Mouse (Mus musculus) heart, embryonic 11.5 days (tissue): ENCODE data around the gene Morn5. TPM values are rescaled to one million over a fixed set of nuclear protein-coding genes. Genes with fewer than 3 reads are reported as not detected.

Source experiments
- ATAC-seq: fragments of 200-750 bp; cut with Nextera tagmentation; replicated peaks from 2 replicates; pipeline ENCODE4 v1.8.0; 2017; ENCODE audit warnings: moderate library complexity; ENCODE audit not compliant: insufficient number of reproducible peaks, low FRiP score, low TSS enrichment
- H3K27ac ChIP-seq: fragments of 300-500 bp; sonication (generic); 2 replicates; pipeline ENCODE4 v1.5.1; 2014; ENCODE audit warnings: mild to moderate bottlenecking, low read depth, low read length
- H3K27me3 ChIP-seq: fragments of 300-500 bp; sonication (generic); 2 replicates; pipeline ENCODE4 v1.6.1; 2014; ENCODE audit warnings: mild to moderate bottlenecking, low read length, mixed read lengths; ENCODE audit not compliant: control insufficient read depth, insufficient read depth
- H3K36me3 ChIP-seq: fragments of 300-500 bp; sonication (generic); 2 replicates; pipeline ENCODE4 v1.6.1; 2014; ENCODE audit warnings: mild to moderate bottlenecking, low read length, moderate library complexity, mixed read lengths; ENCODE audit not compliant: control insufficient read depth, insufficient read depth
- H3K4me1 ChIP-seq: fragments of 300-500 bp; sonication (generic); 2 replicates; pipeline ENCODE4 v1.6.1; 2014; ENCODE audit warnings: low read length; ENCODE audit not compliant: control insufficient read depth, insufficient read depth
- H3K4me2 ChIP-seq: fragments of 300-500 bp; sonication (generic); 2 replicates; pipeline ENCODE4 v1.6.1; 2014; ENCODE audit warnings: mild to moderate bottlenecking, moderate library complexity
- H3K4me3 ChIP-seq: fragments of 300-500 bp; sonication (generic); 2 replicates; pipeline ENCODE4 v1.5.1; 2014; ENCODE audit warnings: low read depth, low read length
- H3K9ac ChIP-seq: fragments of 300-500 bp; sonication (generic); 2 replicates; pipeline ENCODE4 v1.6.1; 2014; ENCODE audit warnings: mild to moderate bottlenecking, low read depth, low read length, moderate library complexity
- H3K9me3 ChIP-seq: fragments of 300-500 bp; sonication (generic); replicated peaks from 2 replicates; pipeline ENCODE4 v1.6.1; 2016; ENCODE audit warnings: low read length; ENCODE audit not compliant: control insufficient read depth
- WGBS: fragments of 180-500 bp; shearing (Covaris S2); extraction: QIAGEN DNeasy Blood & Tissue Kit; methylation state at CpG from one replicate; pipeline ENCODE4 v1.1.7; 2014; ENCODE audit not compliant: insufficient replicate concordance; 5-methylcytosine and 5-hydroxymethylcytosine counted together
- polyA plus RNA-seq: library from polyadenylated mRNA; unstranded; fragments of >200 nt; fragmentation: Nextera tagmentation; extraction: Ambion mirVana; gene quantifications from 2 replicates; pipeline ENCODE4 v1.2.1, GENCODE M21; 2014

Morn5 gene
- polyA plus RNA-seq, 1 experiment from 2014 or later, result 0.23 TPM

DNA sequence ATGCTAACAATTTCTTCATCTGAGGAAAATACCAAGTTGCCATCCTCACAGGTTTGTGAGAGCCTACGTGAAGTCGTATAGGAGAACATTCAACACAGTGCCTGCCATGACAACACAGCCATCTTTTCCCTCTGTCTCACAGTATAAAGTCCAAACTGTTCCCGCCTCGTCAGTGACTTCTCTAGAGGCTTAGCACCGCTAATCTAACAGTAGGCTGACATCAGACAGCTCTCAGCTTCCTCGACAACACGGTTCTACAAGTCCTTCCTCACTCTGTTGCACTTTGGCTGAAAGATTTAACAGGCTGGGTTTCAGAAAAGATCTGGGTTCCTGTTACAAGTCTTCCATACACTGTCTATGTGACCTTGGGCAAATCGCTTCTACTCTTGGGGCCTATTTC lies 1.1 kb upstream of the Morn5 start:
- peaks cover 7% of the 10 kb centered on the region; the same call in 1 of the 2 replicates for H3K36me3 ChIP-seq
- H3K9ac ChIP-seq, result peak overlapping the region; percentile 94
- no peak for ATAC-seq
- peaks cover 8% of the 10 kb centered on the region; the same call in 1 of the 2 replicates for H3K4me1 ChIP-seq
- H3K27me3 ChIP-seq, result no peaks in the 10 kb centered on the region
- peak overlapping the region; percentile 78 for H3K4me2 ChIP-seq
- peak overlapping the region; percentile 88 for H3K4me3 ChIP-seq
- WGBS, result 49% methylated on average over 8 of the region's 8 CpGs
- H3K9me3 ChIP-seq, result no peaks in the 10 kb centered on the region
- H3K27ac ChIP-seq, result peak overlapping the region; percentile 68; the same call in 1 of the 2 replicates

- 0 out of 2 replicates have a peak, but pooled peaks have one; percentile 28 for ATAC-seq
- Histone ChIP-seq H3K27me3 (no peaks in the 10 kb centered on the region), H3K27ac (no peak overlapping the region), H3K4me2 (peak overlapping the region; percentile 78), H3K4me1 (peaks cover 8% of the 10 kb centered on the region; the same call in 1 of the 2 replicates), H3K4me3 (peak overlapping the region; percentile 88), H3K9ac (no peak overlapping the region), H3K9me3 (no peaks in the 10 kb centered on the region), H3K36me3 (no peaks in the 10 kb centered on the region)
- WGBS, result 45% methylated on average over 10 of the region's 10 CpGs
Measured at GRCm38 (mm10) chr2:36049567-36049954, 303 bp downstream of the Morn5 start.

GRCm38 (mm10) chr2:36053249-36053648 lies 4.0 kb downstream of the Morn5 start:
- ATAC-seq, result no peak

DNA sequence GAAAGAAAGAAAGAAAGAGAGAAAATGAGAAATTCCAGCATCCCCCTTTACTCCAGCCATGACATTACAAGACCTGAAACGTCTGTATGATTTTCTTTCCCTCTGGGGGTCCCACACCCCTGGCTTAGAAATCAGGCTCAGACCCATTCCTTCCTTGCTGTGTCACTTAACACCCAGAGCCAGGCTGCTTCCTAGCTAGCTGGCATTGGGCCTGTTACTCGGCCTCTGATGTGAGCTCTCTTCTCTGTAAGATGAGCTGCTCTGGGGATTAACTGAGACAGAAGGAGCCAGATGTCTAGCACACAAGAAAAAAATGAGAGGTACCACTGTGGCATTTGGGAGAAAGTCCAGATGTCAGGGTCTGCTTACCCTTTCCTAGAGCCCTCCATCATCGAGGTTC lies 7.0 kb downstream of the Morn5 start:
- H3K4me1 ChIP-seq, result no peaks in the 10 kb centered on the region
- no peaks in the 10 kb centered on the region for H3K36me3 ChIP-seq
- no peaks in the 10 kb centered on the region for H3K27me3 ChIP-seq
- H3K4me3 ChIP-seq, result no peak overlapping the region
- H3K9ac ChIP-seq, result no peak overlapping the region
- H3K4me2 ChIP-seq, result no peak overlapping the region
- 32% methylated on average over 3 of the region's 3 CpGs for WGBS
- no peaks in the 10 kb centered on the region for H3K9me3 ChIP-seq
- ATAC-seq, result no peak
- no peak overlapping the region for H3K27ac ChIP-seq

More at GRCm38 (mm10) chr2:36053249-36053648, 4.0 kb downstream of the Morn5 start:
- H3K4me3 ChIP-seq, result no peak overlapping the region
- WGBS, result 70% methylated on average over 3 of the region's 3 CpGs
- H3K9me3 ChIP-seq, result no peaks in the 10 kb centered on the region
- H3K9ac ChIP-seq, result no peak overlapping the region
- H3K27ac ChIP-seq, result no peak overlapping the region
- H3K4me2 ChIP-seq, result no peak overlapping the region
- no peaks in the 10 kb centered on the region for H3K36me3 ChIP-seq
- H3K4me1 ChIP-seq, result peaks cover 6% of the 10 kb centered on the region; the same call in 1 of the 2 replicates
- H3K27me3 ChIP-seq, result no peaks in the 10 kb centered on the region

DNA sequence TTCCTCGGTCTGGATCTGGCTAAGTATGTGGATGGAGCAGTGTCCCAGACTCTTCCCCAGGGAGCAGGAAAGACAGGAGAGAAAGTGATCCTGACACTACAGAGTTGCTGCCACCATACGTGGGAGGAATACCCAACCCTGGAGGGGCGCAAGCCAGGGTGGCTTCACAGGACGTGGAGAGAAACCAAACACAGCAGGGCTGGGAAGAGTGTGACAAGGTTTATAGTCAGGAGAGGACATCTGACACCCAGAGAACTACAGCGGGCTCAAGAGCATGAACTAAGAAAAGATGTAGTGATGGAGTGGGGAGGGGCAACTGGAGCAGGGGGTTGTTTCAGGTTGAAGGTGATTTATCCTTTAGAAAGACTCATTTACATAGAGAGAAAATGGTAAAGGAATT lies 12.2 kb downstream of the Morn5 start:
- Histone ChIP-seq H3K36me3 (no peaks in the 10 kb centered on the region), H3K4me2 (no peak overlapping the region), H3K4me1 (no peaks in the 10 kb centered on the region), H3K4me3 (no peak overlapping the region), H3K9me3 (no peaks in the 10 kb centered on the region), H3K27me3 (no peaks in the 10 kb centered on the region), H3K9ac (no peak overlapping the region), H3K27ac (no peak overlapping the region)
- ATAC-seq, result no peak
- 57% methylated on average over 5 of the region's 5 CpGs for WGBS

DNA sequence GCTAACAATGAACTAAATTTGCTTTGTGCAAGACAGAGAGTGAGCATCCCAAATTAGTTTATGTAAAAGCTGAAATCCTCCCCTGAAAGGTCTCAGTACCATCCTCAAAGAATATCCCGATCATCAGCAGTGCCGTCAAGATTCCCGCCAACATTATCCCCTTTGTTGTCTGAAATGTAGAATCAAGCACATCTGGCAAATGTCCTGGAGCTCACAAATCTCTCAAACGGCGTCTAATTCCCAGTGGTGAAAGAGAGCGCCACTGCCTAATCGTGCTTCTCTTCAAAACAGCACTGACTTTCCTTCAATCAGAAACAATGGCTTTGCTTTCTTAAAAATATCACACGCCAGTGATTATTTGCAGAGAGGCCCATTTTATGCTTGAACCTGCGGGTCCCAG lies 17.9 kb downstream of the Morn5 start:
- 60% methylated on average over 9 of the region's 9 CpGs for WGBS
- no peak for ATAC-seq
- H3K9ac ChIP-seq, result no peak overlapping the region

DNA sequence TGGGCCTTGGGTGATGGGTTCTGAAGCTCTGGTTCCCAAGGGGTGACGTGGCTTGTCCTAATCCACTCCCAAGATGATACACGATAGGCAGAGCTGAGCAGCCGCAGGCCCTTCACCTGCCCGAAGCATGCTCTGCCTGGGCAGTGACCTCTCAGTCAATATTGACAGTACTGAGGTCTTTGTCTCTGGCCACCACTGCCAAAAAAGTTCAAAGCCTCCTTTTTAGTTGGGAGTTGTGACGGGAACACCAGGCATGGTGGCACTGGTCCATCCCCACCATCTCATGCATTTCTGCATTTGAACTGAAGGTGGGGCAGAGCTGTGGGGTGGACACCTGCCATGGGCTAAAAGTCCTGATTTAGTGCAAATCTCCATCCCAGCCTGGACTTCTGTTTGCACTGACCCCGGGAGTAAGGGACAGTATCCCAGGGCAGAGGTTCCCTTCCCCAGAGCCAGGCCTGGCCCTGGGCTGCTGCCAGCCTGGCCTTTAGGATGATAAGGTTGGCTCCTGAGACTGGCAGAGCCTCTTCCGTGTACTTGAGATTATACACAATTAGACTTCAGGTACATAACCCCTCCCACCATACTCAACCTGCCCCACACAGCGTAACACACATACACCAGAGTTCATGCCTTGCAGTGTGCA lies 22.5 kb downstream of the Morn5 start:
- H3K9me3 ChIP-seq, result no peaks in the 10 kb centered on the region
- no peak for ATAC-seq
- 77% methylated on average over 8 of the region's 8 CpGs for WGBS

More for the DNA sequence above, 17.9 kb downstream of the Morn5 start:
- Histone ChIP-seq H3K4me3 (no peak overlapping the region), H3K4me1 (no peaks in the 10 kb centered on the region), H3K9me3 (no peaks in the 10 kb centered on the region), H3K4me2 (no peak overlapping the region), H3K36me3 (no peaks in the 10 kb centered on the region), H3K27ac (no peak overlapping the region), H3K27me3 (0 out of 2 replicates have a peak, but pooled peaks cover 2% of the 10 kb centered on the region)

GRCm38 (mm10) chr2:36073781-36074180 lies 24.5 kb downstream of the Morn5 start:
- H3K9me3 ChIP-seq, result no peaks in the 10 kb centered on the region
- no peaks in the 10 kb centered on the region for H3K4me1 ChIP-seq
- H3K4me3 ChIP-seq, result no peak overlapping the region
- H3K27ac ChIP-seq, result no peak overlapping the region
- no peak for ATAC-seq
- 60% methylated on average over 3 of the region's 3 CpGs for WGBS
- no peaks in the 10 kb centered on the region for H3K36me3 ChIP-seq
- peaks cover 11% of the 10 kb centered on the region; the same call in 1 of the 2 replicates for H3K27me3 ChIP-seq
- no peak overlapping the region for H3K4me2 ChIP-seq
- H3K9ac ChIP-seq, result no peak overlapping the region

More for the DNA sequence above, 22.5 kb downstream of the Morn5 start:
- no peak overlapping the region for H3K27ac ChIP-seq
- no peaks in the 10 kb centered on the region for H3K4me1 ChIP-seq
- peaks cover 5% of the 10 kb centered on the region; the same call in 1 of the 2 replicates for H3K27me3 ChIP-seq
- no peak overlapping the region for H3K9ac ChIP-seq
- no peak overlapping the region for H3K4me3 ChIP-seq
- H3K4me2 ChIP-seq, result no peak overlapping the region
- H3K36me3 ChIP-seq, result no peaks in the 10 kb centered on the region

GRCm38 (mm10) chr2:36075210-36075609 lies 26.0 kb downstream of the Morn5 start:
- H3K9me3 ChIP-seq, result no peaks in the 10 kb centered on the region
- ATAC-seq, result no peak
- no peak overlapping the region for H3K4me2 ChIP-seq
- H3K4me1 ChIP-seq, result no peaks in the 10 kb centered on the region
- H3K27me3 ChIP-seq, result peaks cover 15% of the 10 kb centered on the region
- no peaks in the 10 kb centered on the region for H3K36me3 ChIP-seq
- H3K9ac ChIP-seq, result no peak overlapping the region
- H3K27ac ChIP-seq, result no peak overlapping the region
- H3K4me3 ChIP-seq, result no peak overlapping the region
- WGBS, result 80% methylated on average over 5 of the region's 5 CpGs
